Comparison of ENCODE assay signal across 8 mouse cellular contexts in the genomic region with DNA sequence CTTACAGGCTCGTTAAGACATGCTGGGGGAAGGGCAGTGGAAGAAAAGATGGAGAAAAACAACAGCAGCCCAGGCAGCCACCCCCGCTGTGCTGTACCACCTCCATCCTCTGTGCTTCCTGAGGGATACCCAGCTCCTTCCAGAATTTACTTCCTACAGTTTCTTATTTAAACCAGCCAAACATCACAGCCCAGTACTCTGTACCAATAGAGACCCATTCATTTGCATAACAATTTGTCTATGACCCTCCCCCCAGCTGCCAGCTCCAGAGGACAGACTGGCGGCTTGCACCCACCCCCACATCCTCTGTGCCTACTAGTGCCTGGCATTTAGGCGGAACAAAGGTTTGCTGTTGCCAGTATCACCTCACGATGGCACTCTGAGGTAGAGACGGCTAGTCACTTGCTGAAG. TPM values are rescaled to one million over a fixed set of nuclear protein-coding genes. Genes with fewer than 3 reads are reported as not detected.
DNase-seq lines count a peak whose midpoint lies in the region; ATAC-seq and TF ChIP-seq lines count a peak whose summit lies in the region.

No protein-coding gene starts in this region.

- no peak overlapping the region for H3K9ac ChIP-seq in ES-E14 (ENCODE audit: insufficient read depth, low read depth, low read length, poor library complexity, severe bottlenecking)
- 0 out of 2 replicates have a peak overlapping the region, but pooled peaks have one; percentile 8 for H3K9ac ChIP-seq in forebrain, embryonic 12.5 days

- no peaks in the 10 kb centered on the region for H3K9me3 ChIP-seq in ES-E14 (ENCODE audit: control insufficient read depth, insufficient read depth, low read depth, low read length)
- no peaks in the 10 kb centered on the region for H3K9me3 ChIP-seq in forebrain, embryonic 12.5 days

- H3K4me3 ChIP-seq in ES-E14 (ENCODE audit: insufficient read depth in 1 of 2, low read depth in 1 of 2, low read length in 2 of 2, poor library complexity in 1 of 2, severe bottlenecking in 1 of 2), result no peak overlapping the region
- no peak overlapping the region for H3K4me3 ChIP-seq in forebrain, embryonic 12.5 days (replicated peaks)

- no peaks in the 10 kb centered on the region; the same call in 1 of the 2 replicates for H3K36me3 ChIP-seq in ES-E14 (ENCODE audit: control insufficient read depth, insufficient read depth, low read length, poor library complexity, severe bottlenecking)
- no peaks in the 10 kb centered on the region; the same call in 1 of the 2 replicates for H3K36me3 ChIP-seq in forebrain, embryonic 12.5 days (replicated peaks)

- in situ Hi-C loops in ES-E14 (cut with MboI; ENCODE audit: low sequenced_read_pairs in 2 of 2, unreplicated experiment in 2 of 2), result no loop called here

- DNase-seq in ES-E14 (ENCODE audit: low read depth, low spot score) (no peak), liver (no peak)
- peak; percentile 60 to 84 for DNase-seq in layer of hippocampus, postnatal 14 days (ENCODE audit: low spot score in 2 of 2)
- DNase-seq in right cerebral cortex, postnatal 14 days, result peak; percentile 58
- DNase-seq in adrenal gland, postnatal 14 days, result no peak
- no peak for DNase-seq in lung, adult 18-20 months

- H3K4me2 ChIP-seq in forebrain, embryonic 12.5 days, result peak overlapping the region; percentile 32

- no peaks in the 10 kb centered on the region for H3K27me3 ChIP-seq in forebrain, embryonic 12.5 days

- H3K27ac ChIP-seq in ES-E14 (ENCODE audit: insufficient read depth, low read depth, low read length, poor library complexity, severe bottlenecking), result peak overlapping the region; percentile 17; the same call in 1 of the 2 replicates
- H3K27ac ChIP-seq in forebrain, embryonic 12.5 days, result peak overlapping the region; percentile 51

- 12% methylated on average over 6 of the region's 6 CpGs for WGBS in forebrain, embryonic 12.5 days

- peak; percentile 68; the same call in 1 of the 2 replicates for ATAC-seq in forebrain, embryonic 12.5 days (ENCODE audit: low FRiP score)
- no peak for ATAC-seq in erythroid progenitor cell, adult 5-6 weeks (replicated peaks; ENCODE audit: low FRiP score, poor library complexity, severe bottlenecking)

- peaks cover 2 to 20% of the 10 kb centered on the region in 2 experiments; a peak in 3 of 4 replicates for H3K4me1 ChIP-seq in ES-E14 (ENCODE audit: control insufficient read depth in 2 of 2, insufficient read depth in 2 of 2, low read length in 2 of 2, poor library complexity in 1 of 2)
- H3K4me1 ChIP-seq in forebrain, embryonic 12.5 days, result peaks cover 36% of the 10 kb centered on the region

TF ChIP-seq in ES-E14, 5 proteins besides CTCF, POLR2A, EP300 and RAD21:
- TF ChIP-seq MAFK (IDR thresholded peaks at IDR 0.05; ENCODE audit: insufficient read depth, low read depth, low read length) (no peak), ZNF384 (IDR thresholded peaks at IDR 0.05; ENCODE audit: low read depth, low read length) (no peak), ZC3H11A (IDR thresholded peaks at IDR 0.05; ENCODE audit: borderline replicate concordance, low read depth, low read length) (no peak), HCFC1 (IDR thresholded peaks at IDR 0.05; ENCODE audit: borderline replicate concordance, insufficient read depth, low read length) (no peak), CHD2 (IDR thresholded peaks at IDR 0.05; ENCODE audit: low read depth, low read length) (no peak)
TF ChIP-seq in ES-E14: peak in this region for 0.

RNA-seq across cellular contexts. Expression of gene Zer1, which starts 4.7 kb away (rescaled TPM):
- 11.4 and 16.2 TPM in 2 replicates for total RNA-seq in ES-E14 (2012; rRNA removed)
- 9.2 and 9.5 TPM in 2 replicates for polyA plus RNA-seq in forebrain, embryonic 12.5 days (2016; fragmentation: Nextera tagmentation; extraction: Ambion mirVana)
- total RNA-seq in layer of hippocampus, postnatal 14 days (2021), result 100 to 1,000 TPM; 160 to 173 TPM
- 32.4 and 40.5 TPM in 2 replicates for total RNA-seq in adrenal gland, postnatal 14 days (2021)
- total RNA-seq in erythroid progenitor cell, adult 5-6 weeks (2015; ENCODE audit: low replicate concordance), result 10.9 and 27.4 TPM in 2 replicates
- total RNA-seq in erythroid progenitor cell, adult 5-6 weeks (2017; ENCODE audit: low replicate concordance), result 6.7 and 11.7 TPM in 2 replicates

RNA-seq across cellular contexts. Expression of gene Tbc1d13, which starts 13.9 kb away (rescaled TPM):
- 62.4 and 65.9 TPM in 2 replicates for total RNA-seq in ES-E14 (2012; rRNA removed)
- polyA plus RNA-seq in forebrain, embryonic 12.5 days (2016; fragmentation: Nextera tagmentation; extraction: Ambion mirVana), result 8.3 and 14.0 TPM in 2 replicates
- total RNA-seq in layer of hippocampus, postnatal 14 days (2021), result 10 to 100 TPM; 71.7 to 74.4 TPM
- total RNA-seq in adrenal gland, postnatal 14 days (2021), result 47.1 and 52.7 TPM in 2 replicates
- total RNA-seq in erythroid progenitor cell, adult 5-6 weeks (2015; ENCODE audit: low replicate concordance), result 4.7 and 9.2 TPM in 2 replicates
- total RNA-seq in erythroid progenitor cell, adult 5-6 weeks (2017; ENCODE audit: low replicate concordance), result 4.8 and 13.2 TPM in 2 replicates

RNA-seq across cellular contexts. Expression of gene Zdhhc12, which starts 26.2 kb away (rescaled TPM):
- total RNA-seq in ES-E14 (2012; rRNA removed), result 133 and 202 TPM in 2 replicates
- 22.9 TPM in 2 replicates for polyA plus RNA-seq in forebrain, embryonic 12.5 days (2016; fragmentation: Nextera tagmentation; extraction: Ambion mirVana)
- total RNA-seq in layer of hippocampus, postnatal 14 days (2021), result 10 to 100 TPM; 14.7 TPM
- total RNA-seq in adrenal gland, postnatal 14 days (2021), result 13.9 and 18.3 TPM in 2 replicates
- total RNA-seq in erythroid progenitor cell, adult 5-6 weeks (2015; ENCODE audit: low replicate concordance), result 8.6 and 13.4 TPM in 2 replicates
- total RNA-seq in erythroid progenitor cell, adult 5-6 weeks (2017; ENCODE audit: low replicate concordance), result 2.3 and 4.0 TPM in 2 replicates

RNA-seq across cellular contexts. Expression of gene Pkn3, which starts 42.2 kb away (rescaled TPM):
- 19.1 and 24.3 TPM in 2 replicates for total RNA-seq in ES-E14 (2012; rRNA removed)
- polyA plus RNA-seq in forebrain, embryonic 12.5 days (2016; fragmentation: Nextera tagmentation; extraction: Ambion mirVana), result 10.3 TPM in 2 replicates
- total RNA-seq in layer of hippocampus, postnatal 14 days (2021), result 1 to 10 TPM; 1.2 to 2.3 TPM
- total RNA-seq in adrenal gland, postnatal 14 days (2021), result 5.7 and 10.9 TPM in 2 replicates
- not detected in 2 replicates for total RNA-seq in erythroid progenitor cell, adult 5-6 weeks (2015; ENCODE audit: low replicate concordance)
- total RNA-seq in erythroid progenitor cell, adult 5-6 weeks (2017; ENCODE audit: low replicate concordance), result not detected in 2 replicates

RNA-seq across cellular contexts. Expression of gene Endog, which starts 51.6 kb away (rescaled TPM):
- 18.9 and 19.0 TPM in 2 replicates for total RNA-seq in ES-E14 (2012; rRNA removed)
- polyA plus RNA-seq in forebrain, embryonic 12.5 days (2016; fragmentation: Nextera tagmentation; extraction: Ambion mirVana), result 9.7 and 13.4 TPM in 2 replicates
- total RNA-seq in layer of hippocampus, postnatal 14 days (2021), result 10 to 100 TPM; 21.7 to 24.4 TPM
- 49.3 and 52.9 TPM in 2 replicates for total RNA-seq in adrenal gland, postnatal 14 days (2021)
- total RNA-seq in erythroid progenitor cell, adult 5-6 weeks (2015; ENCODE audit: low replicate concordance), result not detected in 2 replicates
- 1.7 TPM in 1 of 2 replicates, not detected in the other for total RNA-seq in erythroid progenitor cell, adult 5-6 weeks (2017; ENCODE audit: low replicate concordance)

Comparison
In these comparisons a context has a peak if more than half of its experiments do, and no peak if none do; other contexts are left out.
1. DNase-seq: peak in layer of hippocampus, postnatal 14 days (2 of 2) and right cerebral cortex, postnatal 14 days (single experiment); none in ES-E14 (single experiment), adrenal gland, postnatal 14 days (single experiment), liver (single experiment) and lung, adult 18-20 months (0 of 2).